Mouse (Mus musculus): ENCODE results near the gene Pif1.

Gene Pif1

DNA sequence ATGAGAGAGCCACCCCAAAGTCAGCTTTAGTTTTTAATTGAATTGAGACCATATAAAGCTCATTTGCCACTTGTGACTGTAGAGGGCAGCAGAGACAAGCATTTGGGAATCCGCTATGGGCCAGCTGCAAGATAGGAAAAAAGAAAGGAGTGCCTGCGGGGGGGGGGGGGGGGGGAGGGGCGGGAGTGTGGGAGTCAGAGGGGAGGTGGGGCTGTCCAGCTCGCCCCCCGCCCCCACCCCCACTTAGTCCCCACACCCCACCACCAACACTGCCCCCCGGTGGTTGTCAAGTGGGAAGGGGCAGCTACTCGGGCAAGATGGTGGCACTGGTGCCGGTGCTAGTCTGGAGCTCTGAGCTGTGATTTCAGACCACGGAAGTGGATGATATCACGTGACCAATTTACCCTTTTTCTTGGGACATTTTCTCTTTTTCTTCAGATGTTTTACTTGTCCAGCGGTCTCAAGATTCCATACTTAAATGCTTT, 11.8 kb downstream of the Pif1 start:
- no peak for DNase-seq (ENCODE audit: low spot score)

DNA sequence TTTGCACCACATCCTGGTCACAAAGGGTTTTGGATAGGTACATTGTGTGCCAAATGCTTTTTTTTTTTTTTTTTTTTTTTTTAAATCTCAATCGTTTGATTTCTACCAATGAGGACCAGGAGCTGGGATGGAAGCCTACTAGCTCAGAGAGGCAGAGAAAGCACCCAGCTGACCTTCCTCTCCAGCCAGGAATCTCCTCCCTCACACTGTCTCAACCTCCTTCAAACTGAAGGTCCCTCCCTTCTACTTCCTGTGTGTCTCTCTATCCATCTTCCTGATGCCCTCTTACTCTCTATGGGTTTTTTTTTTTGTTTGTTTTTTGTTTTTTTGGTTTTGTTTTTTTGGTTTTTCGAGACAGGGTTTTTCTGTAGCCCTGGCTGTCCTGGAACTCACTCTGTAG, 14.0 kb downstream of the Pif1 start:
- DNase-seq (ENCODE audit: low spot score) = no peak

DNA sequence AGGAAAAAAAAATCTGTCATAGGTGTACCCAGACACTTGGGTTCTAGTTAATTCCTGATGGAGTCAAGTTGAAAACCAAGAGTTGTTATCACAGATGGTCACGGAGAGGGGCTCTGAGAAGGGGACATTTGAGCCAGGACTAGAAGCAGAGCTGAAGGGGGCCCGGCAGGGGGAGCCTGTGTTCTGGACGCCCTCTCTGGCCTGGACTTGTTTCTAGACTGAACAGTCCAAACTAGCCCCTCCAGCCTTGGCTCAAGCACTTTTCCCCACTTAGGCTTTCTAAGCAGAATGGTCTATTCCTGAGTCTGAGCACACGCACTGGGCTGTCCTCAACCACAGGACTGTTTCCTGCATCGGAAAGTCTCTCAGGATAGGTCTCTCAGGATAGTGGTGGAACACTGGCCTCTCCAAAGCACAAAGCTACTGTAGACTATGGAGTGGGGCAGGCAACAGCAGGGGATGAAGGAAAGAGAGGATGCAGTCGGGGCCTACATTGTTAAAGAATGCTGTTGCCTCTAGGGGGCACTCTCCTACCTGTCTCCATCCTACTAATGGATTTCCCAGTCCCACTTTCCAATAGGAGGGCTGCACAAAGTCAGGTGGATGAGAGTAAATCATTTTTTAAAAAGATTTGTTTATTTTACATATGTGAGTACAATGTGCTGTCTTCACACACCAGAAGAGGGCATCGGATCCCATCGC, 16.6 kb downstream of the Pif1 start:
- no peak for DNase-seq (ENCODE audit: low spot score)

DNA sequence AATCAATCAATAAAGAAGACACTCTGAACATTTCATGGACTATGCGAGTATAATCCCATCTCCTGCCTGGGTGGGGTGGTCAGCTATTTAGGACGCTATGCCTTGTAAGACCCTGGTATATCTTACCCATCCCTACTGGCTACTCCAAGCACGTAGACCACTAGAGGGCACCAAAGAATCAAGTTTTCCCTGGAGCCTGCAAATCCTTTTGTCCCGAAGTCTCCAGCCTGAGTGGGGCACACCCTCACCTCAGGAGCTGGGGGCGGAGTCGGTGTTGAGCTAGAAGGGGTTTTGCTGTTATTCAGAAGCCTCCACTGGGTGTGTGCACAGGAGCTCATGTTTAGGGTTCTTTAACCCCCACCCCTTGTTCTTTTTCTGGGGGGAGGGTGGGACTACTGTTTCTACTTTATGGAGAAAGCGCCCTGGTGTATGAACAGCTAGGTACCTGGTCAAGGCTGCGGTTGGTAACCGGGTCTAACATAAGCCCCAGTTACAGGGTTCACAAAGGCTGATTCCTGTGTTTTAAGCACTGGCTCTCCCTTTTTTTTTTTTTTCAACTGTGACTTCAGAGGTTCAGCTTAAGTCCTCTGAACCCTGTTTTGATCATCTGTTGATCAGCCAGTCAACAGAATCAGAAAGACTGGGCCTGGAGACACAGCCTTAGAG, 18.6 kb downstream of the Pif1 start:
- no peak for DNase-seq (ENCODE audit: low spot score)

DNA sequence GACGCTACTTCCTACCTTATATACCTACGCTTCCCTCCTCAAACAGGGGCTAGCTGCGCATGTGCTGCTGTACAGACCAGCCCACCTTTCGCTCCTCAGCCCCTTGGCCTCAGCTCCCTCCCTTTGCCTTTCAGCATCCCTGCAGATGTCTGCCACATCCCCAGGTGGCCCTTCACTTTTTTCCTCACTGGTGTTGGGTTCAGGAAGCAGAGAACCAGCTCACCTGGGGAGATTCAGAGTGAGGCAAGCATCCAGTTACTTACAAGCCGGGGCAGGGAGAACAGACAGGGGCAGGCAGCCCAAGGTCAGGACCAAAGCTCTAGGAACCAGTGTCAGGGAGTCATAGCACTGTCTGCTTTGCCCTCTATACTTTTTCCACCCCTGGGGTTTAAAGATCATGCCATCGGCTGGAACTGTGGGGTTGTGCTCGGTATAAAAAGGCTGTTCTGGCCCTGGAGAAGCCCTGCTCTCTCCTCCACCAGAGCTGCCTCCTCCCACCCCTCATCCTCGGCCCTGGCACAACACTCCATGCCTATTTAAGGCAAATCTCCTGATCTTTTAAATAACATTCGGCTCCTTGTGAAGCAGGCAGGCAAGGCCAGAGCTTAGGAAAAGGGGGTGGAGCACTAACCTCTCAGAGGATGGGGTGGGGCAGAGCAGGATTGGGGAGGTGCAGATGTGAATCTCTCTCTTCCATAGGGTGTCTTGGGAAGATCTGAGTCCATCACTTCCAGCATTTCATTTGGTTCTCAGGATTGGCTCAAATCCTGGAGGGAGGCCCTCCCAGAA, 19.6 kb downstream of the Pif1 start:
- no peak for DNase-seq (ENCODE audit: low spot score)

DNA sequence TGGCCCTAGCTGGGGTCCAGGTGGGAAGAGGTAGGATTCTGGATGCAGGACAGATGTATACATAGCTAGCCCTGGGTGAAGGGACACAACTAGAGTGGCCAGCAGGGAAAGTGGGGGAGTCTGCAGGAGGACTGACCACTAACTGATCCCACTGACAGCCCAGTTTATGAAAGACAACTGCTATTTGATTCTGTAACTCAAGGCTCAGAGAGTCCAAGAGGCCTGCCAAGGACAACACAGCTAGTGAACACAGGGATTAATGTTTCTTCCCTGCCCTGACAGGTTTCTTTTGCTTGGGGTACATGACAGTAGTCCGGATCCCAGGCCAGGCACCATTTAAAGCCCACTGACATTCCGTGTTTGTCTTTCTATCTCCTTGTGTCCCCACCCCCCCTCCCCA, 20.2 kb downstream of the Pif1 start:
- DNase-seq (ENCODE audit: low spot score) = no peak

DNA sequence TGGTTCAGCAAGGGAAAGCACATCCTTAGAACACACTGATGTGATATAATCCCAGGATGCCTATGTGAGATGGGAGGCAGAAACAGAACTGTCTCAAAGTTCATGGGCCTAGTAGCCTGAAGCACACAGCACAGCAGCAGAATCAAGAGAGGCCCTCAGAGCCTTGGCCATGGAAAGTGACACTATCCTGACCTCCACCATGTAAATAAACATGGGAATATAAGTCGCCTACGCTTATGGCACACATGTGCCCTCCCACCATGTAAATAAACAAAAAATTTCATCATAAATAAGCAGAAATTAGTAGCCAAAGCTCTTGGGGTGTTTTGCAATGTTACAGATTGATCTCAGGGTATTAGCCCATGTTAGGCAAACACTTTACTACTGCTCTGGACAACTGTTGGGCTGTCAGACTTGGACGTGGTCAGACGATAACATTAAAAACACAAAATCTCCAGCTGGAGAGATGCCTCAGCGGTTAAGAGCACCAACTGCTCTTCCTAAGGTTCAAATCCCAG, 25.1 kb downstream of the Pif1 start:
- DNase-seq (ENCODE audit: low spot score) = no peak

DNA sequence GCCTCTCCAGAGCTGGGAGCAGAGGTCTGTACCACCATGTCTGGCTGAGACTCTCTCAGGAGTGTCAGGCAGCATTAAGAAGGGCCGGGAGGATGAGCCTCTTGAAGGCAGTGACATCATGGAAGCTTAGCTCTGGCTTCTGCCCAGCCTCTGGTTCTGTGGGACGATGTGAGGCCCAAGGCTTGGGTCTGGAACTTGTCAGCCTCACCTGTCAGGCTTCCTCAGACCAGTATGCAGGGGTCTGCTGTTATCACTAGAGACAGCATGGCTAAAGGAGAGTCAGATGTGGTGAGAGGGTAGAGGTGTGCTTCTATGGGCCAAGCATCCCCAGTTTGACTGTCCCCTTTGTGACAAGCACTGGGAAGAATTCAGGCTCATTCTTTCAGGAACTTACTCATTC, 26.1 kb downstream of the Pif1 start:
- no peak for DNase-seq (ENCODE audit: low spot score)

DNA sequence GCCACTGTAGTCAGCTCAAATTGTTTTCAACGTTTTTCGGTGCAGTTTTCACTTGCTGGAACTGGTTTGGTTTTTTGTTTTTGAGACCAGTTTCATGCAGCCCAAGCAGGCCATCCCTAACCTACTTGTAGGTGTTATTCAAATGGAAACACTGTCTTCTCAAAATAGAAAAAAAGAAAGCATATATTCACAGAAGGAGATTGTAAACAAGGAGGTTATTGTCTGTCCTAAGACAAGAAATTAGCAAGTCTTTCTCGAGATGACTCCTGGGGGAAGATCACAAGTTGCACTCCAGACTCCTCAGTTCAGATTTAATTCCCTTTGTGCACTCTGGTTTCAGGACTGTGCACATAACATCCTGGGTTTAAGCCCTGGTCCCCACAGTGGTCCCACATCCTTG, 32.4 kb downstream of the Pif1 start:
- no peak for DNase-seq (ENCODE audit: low spot score)

DNA sequence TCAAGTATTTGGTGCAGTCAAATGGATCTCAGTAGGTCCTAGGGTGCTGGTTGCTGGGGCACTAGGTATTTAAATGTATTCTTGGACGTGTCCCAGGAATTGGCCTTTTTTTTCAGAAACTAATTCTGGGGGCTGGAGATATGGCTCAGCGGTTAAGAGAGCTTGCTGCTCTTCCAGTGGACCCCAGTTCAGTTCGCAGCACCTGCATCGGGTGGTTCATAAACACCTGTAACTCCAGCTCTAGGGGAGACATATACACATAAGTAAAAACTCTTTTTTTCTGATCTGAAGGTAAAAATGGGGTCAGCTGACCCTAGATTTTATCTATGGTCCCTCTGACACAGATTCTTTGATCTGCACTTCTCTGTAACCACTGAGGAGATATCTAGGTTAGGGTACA, 34.2 kb downstream of the Pif1 start:
- no peak for DNase-seq (ENCODE audit: low spot score)

DNA sequence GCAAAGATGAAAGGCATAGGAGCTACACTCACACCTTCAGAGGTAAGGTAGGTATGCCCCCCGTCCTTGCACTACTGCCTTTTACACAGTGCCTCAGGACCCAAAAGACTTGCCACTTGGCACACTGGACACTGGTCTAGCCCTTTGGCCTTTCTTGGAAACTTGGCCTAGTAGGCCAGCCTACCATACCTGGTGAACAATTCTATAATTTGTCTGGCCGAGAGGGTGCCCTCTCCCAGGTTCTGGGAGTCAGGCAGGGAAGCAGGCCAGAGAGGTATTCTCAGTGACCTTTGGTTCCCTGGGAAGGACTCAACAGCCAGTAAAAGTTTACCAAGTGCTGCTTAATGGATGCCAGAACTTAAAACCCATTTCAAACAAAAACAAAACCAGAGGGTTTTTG, 34.7 kb downstream of the Pif1 start:
- DNase-seq (ENCODE audit: low spot score) = no peak

DNA sequence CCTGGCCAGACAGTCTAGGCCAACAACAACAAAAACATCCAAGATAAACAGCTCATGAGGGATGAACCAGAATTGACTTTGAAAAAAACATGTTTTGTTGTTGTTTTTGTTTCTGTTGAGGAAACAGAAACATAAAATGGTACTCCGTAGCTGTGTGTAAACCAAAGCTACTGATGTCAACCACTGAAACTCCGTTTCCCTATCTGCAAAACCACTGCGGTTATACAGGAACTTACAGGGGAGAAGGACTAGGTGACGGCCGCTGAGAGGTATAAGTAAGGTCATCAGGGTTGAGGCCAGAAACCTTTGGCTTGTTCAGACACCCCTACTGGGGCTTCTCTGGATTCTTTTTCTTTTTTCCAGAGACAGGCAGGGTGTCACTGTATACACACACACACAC, 35.9 kb downstream of the Pif1 start:
- no peak for DNase-seq (ENCODE audit: low spot score)

DNA sequence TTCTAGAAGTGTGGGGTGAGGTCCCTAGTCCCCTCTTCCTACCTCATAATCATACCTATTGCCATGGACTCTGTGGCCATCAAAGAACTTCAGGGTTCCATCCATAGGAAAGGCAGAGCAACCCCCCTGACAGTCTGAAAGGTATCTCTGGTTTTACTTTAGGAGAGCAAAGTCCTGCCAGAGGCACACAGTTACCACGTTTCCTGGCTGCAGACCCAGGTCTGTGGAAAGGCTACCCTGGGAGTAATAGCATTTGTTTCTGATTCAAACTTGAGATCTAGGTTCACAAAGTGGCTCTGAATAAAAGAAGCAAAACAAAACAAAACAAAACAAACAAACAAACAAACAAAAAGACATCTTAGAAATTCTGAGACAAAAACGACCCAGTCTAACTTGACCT, 37.3 kb downstream of the Pif1 start:
- no peak for DNase-seq (ENCODE audit: low spot score)

DNA sequence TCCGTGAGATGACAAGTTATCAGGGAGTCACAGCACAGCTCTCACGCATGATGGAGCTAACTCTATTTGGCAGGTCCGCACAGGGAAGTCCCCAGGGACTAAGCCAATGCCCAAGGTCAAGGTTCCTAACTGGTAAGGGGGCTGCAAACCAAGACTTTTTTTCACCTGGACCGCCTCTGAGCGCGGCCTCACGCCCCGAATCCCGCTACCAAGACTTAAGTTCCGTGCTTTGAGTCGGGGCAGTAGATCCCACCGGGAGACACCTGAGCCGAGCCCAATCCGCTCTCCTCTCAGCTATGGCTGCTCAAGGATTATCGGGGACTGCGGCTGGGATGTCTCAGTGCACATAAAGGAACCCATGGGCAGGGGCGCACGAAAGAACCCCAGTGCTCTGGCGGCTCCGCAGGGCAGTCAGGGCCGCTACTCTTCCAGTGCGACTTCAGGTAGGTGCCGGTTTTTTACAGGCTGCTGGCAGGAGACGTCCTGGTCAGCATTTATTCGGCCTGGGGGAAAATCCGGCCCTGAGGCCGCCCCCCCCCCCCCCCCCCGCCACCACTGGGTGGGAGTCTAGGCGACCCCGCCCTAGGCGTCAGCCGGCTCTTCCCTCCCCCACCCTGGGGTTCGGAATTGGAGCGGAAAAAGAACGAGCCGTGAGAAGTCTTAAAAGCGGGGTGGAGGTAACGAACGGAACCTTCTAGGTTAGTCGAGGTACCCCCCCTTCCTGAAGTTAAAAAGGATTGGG, 42.2 kb downstream of the Pif1 start, which contains the start of gene Rbpms2:
TSS of gene Rbpms2 (plus strand) at position 624 of the 742 bp plus-strand sequence.
- DNase-seq (ENCODE audit: low spot score) = no peak

DNA sequence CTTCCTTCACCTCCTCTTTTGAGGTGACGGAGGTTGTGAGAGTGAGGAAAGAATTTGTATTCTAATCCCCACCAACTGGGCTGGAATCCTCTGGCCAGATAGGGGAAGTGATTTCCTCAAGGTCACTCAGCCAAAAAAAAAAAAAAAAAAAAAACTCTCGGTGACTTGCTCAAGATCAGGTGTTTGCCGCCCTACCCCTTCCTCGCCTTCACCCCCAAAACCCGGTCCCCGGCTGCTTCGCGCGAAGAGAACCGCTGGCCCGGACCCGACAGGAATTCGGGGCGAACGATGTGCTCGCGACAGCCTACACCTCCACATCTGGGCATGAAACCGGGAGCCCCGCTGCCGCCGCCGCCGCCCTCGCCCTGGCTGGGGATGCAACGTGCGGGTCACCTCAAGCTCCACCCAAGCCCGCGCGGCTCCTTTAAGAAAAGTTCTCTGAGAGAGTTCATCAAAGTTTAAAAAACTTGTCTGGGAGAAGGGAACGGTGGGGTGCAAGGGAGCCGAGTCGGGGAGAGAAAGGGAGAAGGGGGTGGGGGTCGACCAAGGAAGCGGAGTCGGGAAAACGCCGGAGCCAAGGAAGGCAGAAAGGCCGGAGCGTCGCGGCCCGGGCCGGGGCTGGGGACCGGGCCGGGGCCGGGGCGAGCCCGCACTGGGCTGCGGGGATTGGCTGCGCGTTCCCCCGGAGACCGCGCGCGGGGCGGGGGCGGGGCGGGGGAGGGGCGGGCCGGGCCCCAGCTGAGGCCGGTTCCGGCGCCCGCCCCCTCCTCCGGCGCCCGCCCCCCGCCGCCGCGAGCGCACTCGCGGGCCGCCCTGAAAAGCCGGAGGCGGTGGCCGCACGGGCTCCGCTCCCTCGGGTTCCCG, 43.0 kb downstream of the Pif1 start:
- no peak for DNase-seq (ENCODE audit: low spot score)

DNA sequence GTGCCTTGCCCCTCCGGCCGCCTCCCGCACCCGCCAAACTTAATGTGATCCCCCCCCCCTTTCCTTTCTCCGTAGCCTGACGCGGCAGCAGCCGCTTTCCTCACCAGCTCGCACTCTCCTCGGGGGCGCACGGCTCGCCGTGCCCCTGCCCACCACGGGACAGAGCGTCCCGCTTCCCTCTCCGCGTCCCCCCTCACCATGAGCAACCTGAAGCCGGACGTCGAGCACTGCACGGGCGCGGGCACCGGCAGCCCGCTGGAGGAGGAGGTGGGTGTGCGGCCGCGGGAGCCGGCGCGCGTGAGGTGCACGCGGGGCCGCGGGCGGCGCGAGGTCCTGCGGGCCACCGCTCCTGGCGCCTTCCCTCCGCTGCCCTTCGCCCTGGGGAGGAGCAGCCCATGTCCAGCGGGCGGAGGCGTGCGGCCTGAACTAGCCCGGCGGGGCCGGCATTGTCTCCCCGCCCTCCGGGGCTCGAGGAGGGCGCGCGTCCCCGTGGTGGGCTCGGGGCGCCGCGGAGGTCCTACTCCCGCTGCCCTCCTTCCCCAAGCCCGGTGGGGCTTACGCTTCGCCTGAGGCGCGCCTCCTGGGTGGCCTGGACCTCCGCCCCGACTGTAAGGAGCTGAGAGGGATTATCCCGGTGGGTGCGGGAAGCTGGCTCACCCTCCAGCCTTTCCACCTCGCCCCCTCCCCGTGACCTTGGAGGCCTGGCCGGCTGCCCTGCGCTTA, 43.8 kb downstream of the Pif1 start:
- no peak for DNase-seq (ENCODE audit: low spot score)

DNA sequence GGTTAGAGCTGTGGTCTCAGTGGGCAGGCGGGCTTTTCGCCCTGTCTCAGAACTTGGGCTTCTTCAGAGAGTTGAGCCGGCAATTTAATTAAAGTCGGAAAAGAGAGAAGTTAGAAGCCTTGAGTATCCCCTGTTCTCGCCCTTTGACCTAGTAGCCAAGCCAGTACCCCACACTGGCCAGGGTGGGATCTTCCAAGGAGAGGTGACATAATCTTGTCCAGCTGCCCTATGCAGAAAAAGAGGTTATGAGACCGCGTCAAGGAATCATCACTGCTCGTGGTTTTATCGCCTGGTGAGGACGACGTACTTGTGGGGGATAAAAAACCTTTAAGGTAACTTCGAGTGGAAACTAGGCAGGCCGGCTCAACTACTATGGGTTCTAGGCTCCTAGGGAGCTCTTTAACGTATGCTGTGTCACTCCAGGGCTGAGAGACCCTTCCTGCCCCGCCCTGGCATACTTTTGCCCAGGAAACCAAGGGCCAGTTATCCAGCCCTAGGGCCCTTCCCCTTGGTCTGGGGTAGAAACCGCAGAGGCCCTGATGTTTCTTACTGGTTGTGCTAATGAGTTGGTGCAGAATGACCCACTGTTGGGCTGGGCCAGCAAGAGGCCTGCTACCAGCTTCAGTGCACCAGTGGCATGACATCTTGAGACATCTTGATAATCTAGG, 44.5 kb downstream of the Pif1 start:
- no peak for DNase-seq (ENCODE audit: low spot score)

DNA sequence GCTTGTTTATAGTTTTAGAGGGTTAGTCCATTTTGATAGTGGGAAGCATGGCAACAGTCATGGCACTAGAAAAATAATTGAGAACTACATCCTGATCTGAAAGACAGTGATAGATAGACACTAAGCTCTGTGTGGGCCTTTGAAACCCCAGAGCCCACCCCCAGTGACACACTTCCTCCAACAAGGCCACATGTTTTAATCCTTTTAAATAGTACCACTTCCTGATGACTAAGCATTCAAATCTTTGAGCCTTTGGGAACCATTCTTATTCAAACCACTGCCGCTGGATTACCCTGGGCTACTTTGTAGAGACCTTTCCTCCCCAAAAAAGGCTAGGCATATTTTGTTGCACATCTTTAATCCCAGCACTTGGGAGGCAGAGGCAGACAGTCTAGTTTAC, 48.8 kb downstream of the Pif1 start:
- DNase-seq (ENCODE audit: low spot score) = no peak

DNA sequence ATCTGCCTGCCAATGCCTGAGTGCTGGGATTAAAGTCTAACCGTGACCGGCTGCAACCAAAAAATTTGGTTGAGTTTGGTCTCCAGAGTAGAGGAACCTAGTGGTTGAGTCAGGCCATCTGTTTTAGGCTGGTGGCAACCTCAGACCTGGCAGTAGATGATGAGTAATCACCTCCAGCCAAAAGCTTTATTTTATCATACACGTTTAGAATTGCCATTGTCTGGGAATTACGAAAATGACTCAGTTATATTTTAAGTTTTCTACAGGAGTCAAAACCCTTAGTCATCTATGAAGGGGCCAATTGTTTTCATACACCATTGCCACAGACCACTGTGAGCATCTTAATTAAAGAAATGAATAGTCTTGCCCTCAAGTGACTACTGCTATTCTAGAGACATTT, 50.0 kb downstream of the Pif1 start:
- DNase-seq (ENCODE audit: low spot score) = no peak

DNA sequence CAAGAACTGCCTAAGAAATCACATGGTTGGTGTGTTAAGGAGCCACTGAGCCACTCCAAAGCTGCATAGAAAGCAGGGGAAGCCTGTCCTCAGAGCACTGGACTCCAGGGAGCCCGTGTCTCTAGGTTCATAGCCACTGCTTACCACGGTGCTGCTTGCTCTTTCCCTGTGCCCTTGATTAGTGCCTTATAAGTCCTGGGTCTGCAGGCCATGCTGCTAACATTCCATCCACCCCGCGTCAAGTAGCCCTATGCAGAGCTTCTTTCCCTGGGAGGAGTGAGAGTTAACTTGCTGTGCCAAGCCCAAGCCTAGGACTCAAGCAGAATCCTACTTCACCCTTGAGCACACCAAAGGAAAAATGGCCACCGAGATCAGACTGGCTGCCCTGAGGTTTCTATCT, 52.1 kb downstream of the Pif1 start:
- DNase-seq (ENCODE audit: low spot score) = no peak

Measured in urinary bladder, postnatal 10 days (tissue).